Mouse (Mus musculus): Measurements from ENCODE around the gene Drp2. TPM values are rescaled to one million over a fixed set of nuclear protein-coding genes. Genes with fewer than 3 reads are reported as not detected.

The Drp2 gene
- 0.33 and 0.39 TPM in 2 replicates for polyA plus RNA-seq (2011; ENCODE audit: insufficient read depth, insufficient read length, low read depth, missing spikeins)

DNA sequence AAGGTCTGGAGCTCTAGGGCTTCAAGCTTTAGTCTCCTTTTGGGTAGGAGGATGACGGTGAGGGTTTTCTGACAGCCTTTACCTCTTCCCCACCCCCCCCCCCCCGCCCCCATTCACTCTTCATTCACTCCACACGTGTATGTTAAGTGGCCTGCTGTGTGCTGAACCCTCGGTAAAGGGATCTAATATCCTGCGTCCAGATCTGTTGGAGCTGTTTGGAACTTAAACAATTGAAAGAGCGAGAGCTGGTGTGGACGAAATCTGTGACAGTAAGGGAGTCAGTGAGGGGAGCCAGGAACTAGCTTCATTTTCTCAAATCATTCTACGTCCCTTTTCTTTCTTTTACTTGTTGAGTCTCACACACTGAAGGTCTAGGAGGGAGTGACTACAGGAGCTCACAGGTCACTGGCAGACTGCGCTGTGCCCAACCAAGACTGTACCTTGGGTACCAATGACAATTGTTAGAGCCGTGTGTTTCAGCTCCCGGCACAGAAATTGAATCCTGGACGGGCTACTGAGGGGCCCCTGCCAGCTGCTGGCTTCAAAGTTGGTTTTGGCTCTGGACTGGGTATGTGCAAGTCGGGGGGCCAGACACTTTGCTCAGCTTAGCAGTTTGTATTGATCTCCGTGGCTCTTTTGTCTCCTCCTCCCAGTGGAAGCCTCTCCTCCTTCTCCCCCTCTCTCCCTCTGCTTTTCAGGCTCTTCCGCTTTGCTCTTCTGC is at the start of gene Drp2:
Gene Drp2 (plus strand): TSS at position 689 of the 721 bp plus-strand sequence.
- TF ChIP-seq EP300 (IDR thresholded peaks at IDR 0.05; ENCODE audit: insufficient read depth, low read depth, low read length) (no peak), CTCF (IDR thresholded peaks at IDR 0.05; ENCODE audit: low read depth, low read length) (no peak), POLR2A (IDR thresholded peaks at IDR 0.05; ENCODE audit: insufficient read depth, low read length) (no peak)
- no peaks in the 10 kb centered on the region for H3K27me3 ChIP-seq (ENCODE audit: control insufficient read depth, insufficient read depth, low read length, poor library complexity, severe bottlenecking)
- no peak within 1 kb of the TSS for H3K4me3 ChIP-seq (ENCODE audit: low read depth, low read length)
- H3K9me3 ChIP-seq (replicated peaks; ENCODE audit: control insufficient read depth, insufficient read depth, low read length, poor library complexity, severe bottlenecking) = no peaks in the 10 kb centered on the region
- no peak within 1 kb of the TSS for H3K27ac ChIP-seq (ENCODE audit: insufficient read depth, low read length)
- H3K36me3 ChIP-seq (ENCODE audit: control insufficient read depth, insufficient read depth, low read length, poor library complexity, severe bottlenecking) = no peaks in the 10 kb centered on the region
- no peak within 1 kb of the TSS for H3K9ac ChIP-seq (ENCODE audit: low read depth, poor library complexity, severe bottlenecking)
- no peaks in the 10 kb centered on the region for H3K4me1 ChIP-seq (ENCODE audit: control insufficient read depth, insufficient read depth, low read length)

DNA sequence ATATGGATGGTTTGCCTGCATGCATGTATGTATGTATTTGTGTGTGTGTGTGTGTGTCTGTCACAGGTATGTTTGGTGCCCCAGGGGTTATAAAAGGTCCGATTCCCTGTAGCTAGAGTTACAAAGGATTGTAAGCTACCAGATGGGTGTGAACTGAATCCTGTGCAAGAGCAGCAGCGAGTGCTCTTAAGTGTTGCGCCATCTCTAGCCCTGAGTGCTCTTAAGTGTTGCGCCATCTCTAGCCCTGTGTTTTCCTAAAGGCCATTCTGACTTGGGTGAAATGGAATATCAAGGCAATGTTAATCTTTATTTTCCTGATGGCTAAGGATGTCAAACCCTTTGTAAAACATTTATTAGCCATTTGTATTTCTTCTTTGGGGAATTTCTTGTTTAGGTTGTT is 45.0 kb upstream of the Drp2 start:
- no peak for TF ChIP-seq CTCF (IDR thresholded peaks at IDR 0.05; ENCODE audit: low read depth, low read length)
- no peaks in the 10 kb centered on the region for H3K9me3 ChIP-seq (replicated peaks; ENCODE audit: control insufficient read depth, insufficient read depth, low read length, poor library complexity, severe bottlenecking)

DNA sequence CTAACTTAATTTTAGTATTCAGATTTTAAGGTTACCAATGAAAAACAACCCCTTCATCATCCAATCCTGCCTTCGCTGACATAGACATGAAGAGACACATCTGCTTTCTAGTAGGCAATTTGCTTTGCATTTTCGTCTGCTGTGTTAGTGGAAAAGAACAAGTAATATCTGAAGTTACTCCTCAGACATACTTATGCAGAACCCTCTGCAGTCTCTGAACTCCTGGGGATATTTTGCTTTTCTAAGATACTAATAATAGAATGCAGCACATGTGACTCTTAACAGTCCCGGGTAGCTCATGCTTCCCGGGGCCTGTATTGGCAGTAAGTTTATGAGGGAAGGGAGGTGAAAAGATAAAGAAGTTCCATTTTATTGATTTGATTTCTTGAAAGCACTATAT is 42.2 kb upstream of the Drp2 start:
- Histone ChIP-seq H3K27me3 (ENCODE audit: control insufficient read depth, insufficient read depth, low read length, poor library complexity, severe bottlenecking) (no peaks in the 10 kb centered on the region), H3K4me3 (ENCODE audit: low read depth, low read length) (no peak overlapping the region), H3K9me3 (replicated peaks; ENCODE audit: control insufficient read depth, insufficient read depth, low read length, poor library complexity, severe bottlenecking) (no peaks in the 10 kb centered on the region), H3K27ac (ENCODE audit: insufficient read depth, low read length) (no peak overlapping the region), H3K4me1 (ENCODE audit: control insufficient read depth, insufficient read depth, low read length) (no peaks in the 10 kb centered on the region), H3K36me3 (ENCODE audit: control insufficient read depth, insufficient read depth, low read length, poor library complexity, severe bottlenecking) (no peaks in the 10 kb centered on the region), H3K9ac (ENCODE audit: low read depth, poor library complexity, severe bottlenecking) (no peak overlapping the region)
- TF ChIP-seq POLR2A (IDR thresholded peaks at IDR 0.05; ENCODE audit: insufficient read depth, low read length) (no peak), CTCF (IDR thresholded peaks at IDR 0.05; ENCODE audit: low read depth, low read length) (no peak), EP300 (IDR thresholded peaks at IDR 0.05; ENCODE audit: insufficient read depth, low read depth, low read length) (no peak)

More for the DNA sequence above, 45.0 kb upstream of the Drp2 start:
- Histone ChIP-seq H3K27ac (ENCODE audit: insufficient read depth, low read length) (no peak overlapping the region), H3K27me3 (ENCODE audit: control insufficient read depth, insufficient read depth, low read length, poor library complexity, severe bottlenecking) (no peaks in the 10 kb centered on the region), H3K4me3 (ENCODE audit: low read depth, low read length) (no peak overlapping the region), H3K9ac (ENCODE audit: low read depth, poor library complexity, severe bottlenecking) (no peak overlapping the region), H3K36me3 (ENCODE audit: control insufficient read depth, insufficient read depth, low read length, poor library complexity, severe bottlenecking) (no peaks in the 10 kb centered on the region), H3K4me1 (ENCODE audit: control insufficient read depth, insufficient read depth, low read length) (no peaks in the 10 kb centered on the region)

DNA sequence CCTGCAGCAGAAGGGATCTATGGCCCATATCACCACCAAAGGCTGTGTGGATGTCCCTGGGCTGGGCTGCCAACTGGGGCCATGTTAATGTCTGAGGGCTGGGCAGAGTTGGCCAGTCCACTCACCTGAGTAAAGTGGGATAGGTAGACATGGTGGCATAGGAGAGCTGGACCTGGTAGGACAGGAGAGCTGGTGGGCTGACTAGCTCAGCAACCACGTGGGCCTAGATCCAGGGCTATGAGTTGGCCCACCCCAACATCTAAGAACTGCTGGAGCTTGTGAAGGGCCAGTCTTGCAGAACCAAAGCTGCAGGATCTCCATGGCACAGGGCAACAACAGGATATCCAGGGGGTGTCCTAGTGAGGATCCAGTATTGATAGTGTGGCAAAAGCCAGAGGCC is 38.9 kb upstream of the Drp2 start:
- no peaks in the 10 kb centered on the region for H3K9me3 ChIP-seq (replicated peaks; ENCODE audit: control insufficient read depth, insufficient read depth, low read length, poor library complexity, severe bottlenecking)
- H3K27me3 ChIP-seq (ENCODE audit: control insufficient read depth, insufficient read depth, low read length, poor library complexity, severe bottlenecking) = no peaks in the 10 kb centered on the region
- no peak overlapping the region for H3K9ac ChIP-seq (ENCODE audit: low read depth, poor library complexity, severe bottlenecking)
- TF ChIP-seq EP300 (IDR thresholded peaks at IDR 0.05; ENCODE audit: insufficient read depth, low read depth, low read length) (no peak), POLR2A (IDR thresholded peaks at IDR 0.05; ENCODE audit: insufficient read depth, low read length) (no peak), CTCF (IDR thresholded peaks at IDR 0.05; ENCODE audit: low read depth, low read length) (no peak)
- no peak overlapping the region for H3K4me3 ChIP-seq (ENCODE audit: low read depth, low read length)
- H3K36me3 ChIP-seq (ENCODE audit: control insufficient read depth, insufficient read depth, low read length, poor library complexity, severe bottlenecking) = no peaks in the 10 kb centered on the region
- no peak overlapping the region for H3K27ac ChIP-seq (ENCODE audit: insufficient read depth, low read length)
- H3K4me1 ChIP-seq (ENCODE audit: control insufficient read depth, insufficient read depth, low read length) = no peaks in the 10 kb centered on the region

DNA sequence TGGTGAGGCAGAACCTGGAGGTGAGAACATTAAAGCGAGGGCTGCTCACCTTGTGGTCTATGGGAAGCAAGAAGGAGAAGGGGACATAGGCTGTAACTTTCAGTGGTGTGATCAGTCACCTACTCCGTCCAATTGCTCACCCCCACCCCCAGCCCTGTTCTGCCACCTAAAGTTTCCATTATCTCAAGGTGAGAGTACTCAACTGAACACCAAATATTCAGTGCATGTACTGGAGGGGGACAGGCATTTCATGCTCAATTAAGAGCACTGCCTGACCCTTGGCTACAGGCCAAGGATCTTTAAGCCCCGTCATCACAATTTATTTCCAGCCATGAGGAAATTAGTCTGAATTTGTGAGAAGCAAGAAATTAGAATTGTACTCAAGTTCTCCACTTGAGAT is 37.8 kb upstream of the Drp2 start:
- H3K9ac ChIP-seq (ENCODE audit: low read depth, poor library complexity, severe bottlenecking) = no peak overlapping the region
- no peaks in the 10 kb centered on the region for H3K27me3 ChIP-seq (ENCODE audit: control insufficient read depth, insufficient read depth, low read length, poor library complexity, severe bottlenecking)
- no peak overlapping the region for H3K27ac ChIP-seq (ENCODE audit: insufficient read depth, low read length)
- H3K4me1 ChIP-seq (ENCODE audit: control insufficient read depth, insufficient read depth, low read length) = no peaks in the 10 kb centered on the region
- no peaks in the 10 kb centered on the region for H3K9me3 ChIP-seq (replicated peaks; ENCODE audit: control insufficient read depth, insufficient read depth, low read length, poor library complexity, severe bottlenecking)
- TF ChIP-seq CTCF (IDR thresholded peaks at IDR 0.05; ENCODE audit: low read depth, low read length) (no peak), EP300 (IDR thresholded peaks at IDR 0.05; ENCODE audit: insufficient read depth, low read depth, low read length) (no peak), POLR2A (IDR thresholded peaks at IDR 0.05; ENCODE audit: insufficient read depth, low read length) (no peak)
- no peak overlapping the region for H3K4me3 ChIP-seq (ENCODE audit: low read depth, low read length)
- H3K36me3 ChIP-seq (ENCODE audit: control insufficient read depth, insufficient read depth, low read length, poor library complexity, severe bottlenecking) = no peaks in the 10 kb centered on the region

DNA sequence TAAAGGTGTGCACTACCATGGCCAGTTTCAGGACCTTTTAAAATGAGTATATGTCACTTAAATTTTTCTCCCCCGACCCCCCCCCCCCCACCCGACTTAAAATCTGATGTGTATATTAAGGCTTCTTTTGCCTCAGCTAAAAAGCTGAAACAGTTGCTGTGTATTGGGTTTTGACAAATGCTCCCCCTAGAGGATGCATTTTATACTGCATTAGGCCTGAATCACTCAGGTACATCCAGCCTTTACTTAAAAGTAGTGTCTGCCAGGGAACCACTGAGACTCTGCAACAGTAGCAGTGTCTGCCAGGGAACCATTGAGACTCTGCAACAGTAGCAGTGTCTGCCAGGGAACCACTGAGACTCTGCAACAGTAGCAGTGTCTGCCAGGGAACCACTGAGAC is 33.1 kb upstream of the Drp2 start:
- H3K27me3 ChIP-seq (ENCODE audit: control insufficient read depth, insufficient read depth, low read length, poor library complexity, severe bottlenecking) = no peaks in the 10 kb centered on the region
- no peaks in the 10 kb centered on the region for H3K9me3 ChIP-seq (replicated peaks; ENCODE audit: control insufficient read depth, insufficient read depth, low read length, poor library complexity, severe bottlenecking)
- H3K27ac ChIP-seq (ENCODE audit: insufficient read depth, low read length) = no peak overlapping the region
- H3K9ac ChIP-seq (ENCODE audit: low read depth, poor library complexity, severe bottlenecking) = no peak overlapping the region
- no peaks in the 10 kb centered on the region for H3K36me3 ChIP-seq (ENCODE audit: control insufficient read depth, insufficient read depth, low read length, poor library complexity, severe bottlenecking)
- TF ChIP-seq POLR2A (IDR thresholded peaks at IDR 0.05; ENCODE audit: insufficient read depth, low read length) = no peak
- no peak for TF ChIP-seq CTCF (IDR thresholded peaks at IDR 0.05; ENCODE audit: low read depth, low read length)
- no peaks in the 10 kb centered on the region for H3K4me1 ChIP-seq (ENCODE audit: control insufficient read depth, insufficient read depth, low read length)
- no peak overlapping the region for H3K4me3 ChIP-seq (ENCODE audit: low read depth, low read length)
